13 mouse cellular contexts compared by ENCODE assay signal in genomic region chr5:112958293-112958692, GRCm38 (mm10). TPM values are rescaled to one million over a fixed set of nuclear protein-coding genes. Genes with fewer than 3 reads are reported as not detected.
DNase-seq lines count a peak whose midpoint lies in the region; ATAC-seq and TF ChIP-seq lines count a peak whose summit lies in the region.
"Had no signal": no experiment of that assay in that cellular context is flagged by ENCODE, and none has a peak within 500 bp of the region (broad histone marks: within the 10 kb centered on the region; RNA-seq: fewer than 3 reads in every experiment).

No protein-coding gene starts in this region.

- ATAC-seq in kidney, embryonic 15.5 days (replicated peaks; ENCODE audit: low FRiP score), result peak; percentile 44
- ATAC-seq in forebrain, embryonic 14.5 days, result no peak
- ATAC-seq: hindbrain, embryonic 16.5 days had no signal

- H3K4me1 ChIP-seq in kidney, embryonic 15.5 days, result peaks cover 58% of the 10 kb centered on the region
- peaks cover 20% of the 10 kb centered on the region for H3K4me1 ChIP-seq in olfactory bulb, adult 2 months (ENCODE audit: control insufficient read depth, insufficient read depth, low read length)
- no peaks in the 10 kb centered on the region for H3K4me1 ChIP-seq in forebrain, embryonic 14.5 days (ENCODE audit: control insufficient read depth, insufficient read depth, low read length)

- WGBS in kidney, embryonic 15.5 days, result 15% methylated on average over 5 of the region's 5 CpGs
- WGBS in olfactory bulb, adult 2 months, result 65% methylated on average over 5 of the region's 5 CpGs
- WGBS in forebrain, embryonic 14.5 days, result 80% methylated on average over 5 of the region's 5 CpGs

- H3K4me2 ChIP-seq in kidney, embryonic 15.5 days, result no peak overlapping the region
- no peak overlapping the region for H3K4me2 ChIP-seq in forebrain, embryonic 14.5 days (ENCODE audit: low read length)
- H3K4me2 ChIP-seq: heart, embryonic 15.5 days; lung, embryonic 15.5 days had no signal

- TF ChIP-seq POLR2A in olfactory bulb, adult 2 months (IDR thresholded peaks at IDR 0.05; ENCODE audit: insufficient read depth, low read depth, low read length), result no peak

- no peak for TF ChIP-seq CTCF in olfactory bulb, adult 2 months (IDR thresholded peaks at IDR 0.05; ENCODE audit: insufficient read depth, low read depth, low read length)

- H3K4me3 ChIP-seq in kidney, embryonic 15.5 days (replicated peaks), result no peak overlapping the region
- H3K4me3 ChIP-seq in olfactory bulb, adult 2 months (ENCODE audit: insufficient read depth, low read depth, low read length), result no peak overlapping the region
- no peak overlapping the region for H3K4me3 ChIP-seq in forebrain, embryonic 14.5 days (ENCODE audit: low read depth, low read length)
- H3K4me3 ChIP-seq: heart, embryonic 15.5 days; lung, embryonic 15.5 days had no signal

- no peaks in the 10 kb centered on the region for H3K27me3 ChIP-seq in kidney, embryonic 15.5 days
- no peaks in the 10 kb centered on the region for H3K27me3 ChIP-seq in forebrain, embryonic 14.5 days (replicated peaks; ENCODE audit: control insufficient read depth, insufficient read depth, low read length)
- H3K27me3 ChIP-seq: heart, embryonic 15.5 days; lung, embryonic 15.5 days had no signal

- DNase-seq in kidney, adult 18-20 months, result peak; percentile 15
- DNase-seq in kidney, adult 9 months, result no peak
- peak; percentile 28 to 57 for DNase-seq in kidney, postnatal 4 days
- DNase-seq in heart, adult 11 months, result no peak
- no peak for DNase-seq in heart, postnatal 4 days
- no peak for DNase-seq in forebrain, embryonic 14.5 days (ENCODE audit: low spot score)
- DNase-seq: right cerebral cortex, postnatal 4 days; thymus, postnatal 4 days had no signal

- H3K9me3 ChIP-seq in kidney, embryonic 15.5 days (replicated peaks), result no peaks in the 10 kb centered on the region
- no peaks in the 10 kb centered on the region for H3K9me3 ChIP-seq in forebrain, embryonic 14.5 days (replicated peaks; ENCODE audit: control insufficient read depth, low read length)
- H3K9me3 ChIP-seq: heart, embryonic 15.5 days; lung, embryonic 15.5 days had no signal

- no peak overlapping the region for H3K27ac ChIP-seq in kidney, embryonic 15.5 days
- H3K27ac ChIP-seq in olfactory bulb, adult 2 months (ENCODE audit: insufficient read depth, low read depth, low read length), result peak overlapping the region; percentile 44; the same call in 1 of the 2 replicates
- no peak overlapping the region for H3K27ac ChIP-seq in forebrain, embryonic 14.5 days (ENCODE audit: low read depth, low read length)
- H3K27ac ChIP-seq: heart, embryonic 15.5 days; lung, embryonic 15.5 days had no signal

- no peaks in the 10 kb centered on the region; the same call in 1 of the 2 replicates for H3K36me3 ChIP-seq in kidney, embryonic 15.5 days
- 0 out of 2 replicates have a peak, but pooled peaks cover 2% of the 10 kb centered on the region for H3K36me3 ChIP-seq in forebrain, embryonic 14.5 days (ENCODE audit: control insufficient read depth, insufficient read depth, low read length)
- H3K36me3 ChIP-seq: heart, embryonic 15.5 days; lung, embryonic 15.5 days had no signal

- no peak overlapping the region for H3K9ac ChIP-seq in kidney, embryonic 15.5 days
- H3K9ac ChIP-seq in forebrain, embryonic 14.5 days (ENCODE audit: low read length), result no peak overlapping the region
- H3K9ac ChIP-seq: heart, embryonic 15.5 days; lung, embryonic 15.5 days had no signal

RNA-seq across cellular contexts. Expression of gene Grk3, which starts 57.3 kb away (rescaled TPM):
- 10.1 and 11.9 TPM in 2 replicates for polyA plus RNA-seq in kidney, embryonic 15.5 days (2015; fragmentation: Nextera tagmentation; extraction: Ambion mirVana)
- polyA plus RNA-seq in olfactory bulb, adult 2 months (2012; ENCODE audit: insufficient read depth, insufficient read length, low replicate concordance, missing spikeins), result not detected in 2 replicates
- 10 to 100 TPM; 16.9 to 19.8 TPM for total RNA-seq in heart, postnatal 4 days (2021)
- polyA plus RNA-seq in forebrain, embryonic 14.5 days (2014; fragmentation: Nextera tagmentation; extraction: Ambion mirVana), result 4.4 and 9.0 TPM in 2 replicates

Comparison
In these comparisons a context has a peak if more than half of its experiments do, and no peak if none do; other contexts are left out.
1. DNase-seq: peak in kidney, adult 18-20 months (single experiment) and kidney, postnatal 4 days (2 of 2); none in kidney, adult 9 months (single experiment), heart, adult 11 months (single experiment), heart, postnatal 4 days (single experiment) and forebrain, embryonic 14.5 days (single experiment).